Mouse (Mus musculus): ENCODE data around the gene Gm20388.

DNA sequence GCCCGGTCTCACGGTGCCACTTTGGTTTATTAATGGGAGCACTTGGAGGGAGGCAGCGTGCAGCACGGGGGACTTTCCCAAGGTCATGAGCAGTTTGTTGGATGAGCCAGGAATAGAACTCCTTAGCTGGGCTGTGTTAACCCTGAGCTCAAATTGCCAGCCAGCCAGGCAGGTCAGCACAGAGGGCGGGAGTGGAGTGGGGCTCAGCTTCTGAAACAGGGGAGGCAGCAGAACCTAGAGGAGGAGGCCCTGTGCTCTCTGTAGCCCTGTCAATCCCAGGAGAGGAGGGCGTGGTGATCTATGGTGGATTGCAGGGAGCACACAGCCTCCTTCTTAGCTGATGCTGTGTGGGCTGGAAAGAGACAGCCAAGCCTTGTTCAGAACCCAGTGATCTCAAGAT, 615.2 kb downstream of the Gm20388 start:
- TF ChIP-seq CTCF (IDR thresholded peaks at IDR 0.05; ENCODE audit: borderline replicate concordance, extremely low read depth, insufficient read depth, insufficient read length) (no peak), POLR2A (IDR thresholded peaks at IDR 0.05; ENCODE audit: borderline replicate concordance, extremely low read depth, insufficient read depth, insufficient read length, poor library complexity, severe bottlenecking) (no peak)

Data from brain, embryonic 14.5 days (tissue).